Mouse (Mus musculus) liver, embryonic 14.5 days (tissue): ENCODE measurements around the gene Ephx1.

Source experiments
- CTCF ChIP-seq: IDR thresholded peaks from 2 replicates; pipeline ENCODE4 v1.5.1; 2016; ENCODE audit warnings: antibody characterized with exemption, low read depth, control low read depth
- EP300 ChIP-seq: IDR thresholded peaks from 2 replicates; pipeline ENCODE4 v1.6.1; 2016; ENCODE audit warnings: antibody characterized with exemption, low read depth

- TF ChIP-seq CTCF = no peak
- no peak for TF ChIP-seq EP300
Observed at GRCm38 (mm10) chr1:181016045-181016444, 4.7 kb downstream of the Ephx1 start.
